Mouse (Mus musculus) lung, embryonic 16.5 days (tissue): ENCODE measurements around the gene Neil1. TPM values are rescaled to one million over a fixed set of nuclear protein-coding genes. Genes with fewer than 3 reads are reported as not detected.

ENCODE experiments used
- ATAC-seq: fragments of 200-750 bp; cut with Nextera tagmentation; 2 replicates; pipeline ENCODE4 v1.8.0; 2017; ENCODE audit warnings: low read depth, mild to moderate bottlenecking, moderate library complexity
- H3K27ac ChIP-seq: fragments of 300-500 bp; sonication (generic); 2 replicates; pipeline ENCODE4 v1.5.1; 2014; ENCODE audit warnings: mild to moderate bottlenecking, control low read depth, low read length
- H3K27me3 ChIP-seq: fragments of 300-500 bp; sonication (generic); 2 replicates; pipeline ENCODE4 v1.6.1; 2014; ENCODE audit warnings: low read depth, low read length, mixed read lengths; ENCODE audit not compliant: control insufficient read depth, insufficient read depth
- H3K36me3 ChIP-seq: fragments of 300-500 bp; sonication (generic); 2 replicates; pipeline ENCODE4 v1.6.1; 2014; ENCODE audit warnings: low read length; ENCODE audit not compliant: control insufficient read depth, insufficient read depth
- H3K4me1 ChIP-seq: fragments of 300-500 bp; sonication (generic); replicated peaks from 2 replicates; pipeline ENCODE4 v1.6.1; 2014; ENCODE audit warnings: low read length, mixed read lengths; ENCODE audit not compliant: control insufficient read depth, insufficient read depth
- H3K4me2 ChIP-seq: fragments of 300-500 bp; sonication (generic); 2 replicates; pipeline ENCODE4 v1.6.1; 2014; ENCODE audit warnings: low read depth, low read length, control low read depth
- H3K4me3 ChIP-seq: fragments of 300-500 bp; sonication (generic); 2 replicates; pipeline ENCODE4 v1.5.1; 2014; ENCODE audit warnings: mild to moderate bottlenecking, low read length, control low read depth
- H3K9ac ChIP-seq: fragments of 300-500 bp; sonication (generic); 2 replicates; pipeline ENCODE4 v1.6.1; 2014; ENCODE audit warnings: low read length, control low read depth
- H3K9me3 ChIP-seq: fragments of 300-500 bp; sonication (generic); 2 replicates; pipeline ENCODE4 v1.6.1; 2016; ENCODE audit warnings: low read length; ENCODE audit not compliant: control insufficient read depth
- WGBS: fragments of 180-500 bp; shearing (Covaris S2); extraction: QIAGEN DNeasy Blood & Tissue Kit; methylation state at CpG from one replicate; pipeline ENCODE4 v1.1.7; 2014; 5-methylcytosine and 5-hydroxymethylcytosine counted together
- polyA plus RNA-seq: library from polyadenylated mRNA; unstranded; fragments of >200 nt; fragmentation: Nextera tagmentation; extraction: Ambion mirVana; gene quantifications from 2 replicates; pipeline ENCODE4 v1.2.1, GENCODE M21; 2015

The Neil1 gene
- polyA plus RNA-seq, 1 experiment from 2014 or later, result 9.3 TPM

GRCm38 (mm10) chr9:57157499-57157898, 9.4 kb upstream of the Neil1 start:
- peak overlapping the region; percentile 80 for H3K4me3 ChIP-seq
- WGBS, result 28% methylated on average over 13 of the region's 13 CpGs
- peaks cover 4% of the 10 kb centered on the region for H3K36me3 ChIP-seq
- H3K27ac ChIP-seq, result no peak overlapping the region
- peak overlapping the region; percentile 67 for H3K4me2 ChIP-seq
- peaks cover 3% of the 10 kb centered on the region; the same call in 1 of the 2 replicates for H3K4me1 ChIP-seq
- peak overlapping the region; percentile 78 for H3K9ac ChIP-seq
- H3K9me3 ChIP-seq, result no peaks in the 10 kb centered on the region
- no peak for ATAC-seq
- no peaks in the 10 kb centered on the region for H3K27me3 ChIP-seq

- WGBS, result 82% methylated on average over 8 of the region's 8 CpGs
- H3K27ac ChIP-seq, result no peak overlapping the region
- peaks cover 4% of the 10 kb centered on the region for H3K36me3 ChIP-seq
- H3K9me3 ChIP-seq, result no peaks in the 10 kb centered on the region
- peaks cover 3% of the 10 kb centered on the region; the same call in 1 of the 2 replicates for H3K4me1 ChIP-seq
- H3K9ac ChIP-seq, result no peak overlapping the region
- H3K4me2 ChIP-seq, result no peak overlapping the region
- no peaks in the 10 kb centered on the region for H3K27me3 ChIP-seq
- no peak overlapping the region for H3K4me3 ChIP-seq
- ATAC-seq, result no peak
These were observed 8.7 kb upstream of the Neil1 start for GRCm38 (mm10) chr9:57156823-57157222.

- no peak overlapping the region for H3K4me2 ChIP-seq
- no peaks in the 10 kb centered on the region for H3K9me3 ChIP-seq
- H3K36me3 ChIP-seq, result peaks cover 4% of the 10 kb centered on the region
- H3K4me3 ChIP-seq, result no peak overlapping the region
- 91% methylated on average over 7 of the region's 7 CpGs for WGBS
- no peak overlapping the region for H3K27ac ChIP-seq
- H3K4me1 ChIP-seq, result peaks cover 3% of the 10 kb centered on the region; the same call in 1 of the 2 replicates
- ATAC-seq, result no peak
- no peaks in the 10 kb centered on the region for H3K27me3 ChIP-seq
- H3K9ac ChIP-seq, result no peak overlapping the region
These were observed 8.3 kb upstream of the Neil1 start for GRCm38 (mm10) chr9:57156383-57156782.

GRCm38 (mm10) chr9:57152331-57152730, 4.2 kb upstream of the Neil1 start:
- no peaks in the 10 kb centered on the region for H3K9me3 ChIP-seq
- H3K9ac ChIP-seq, result no peak overlapping the region
- H3K4me1 ChIP-seq, result peaks cover 1% of the 10 kb centered on the region; the same call in 1 of the 2 replicates
- H3K4me3 ChIP-seq, result no peak overlapping the region
- no peak overlapping the region for H3K4me2 ChIP-seq
- 47% methylated on average over 6 of the region's 6 CpGs for WGBS
- no peaks in the 10 kb centered on the region for H3K27me3 ChIP-seq
- H3K36me3 ChIP-seq, result peaks cover 4% of the 10 kb centered on the region
- H3K27ac ChIP-seq, result no peak overlapping the region
- no peak for ATAC-seq

DNA sequence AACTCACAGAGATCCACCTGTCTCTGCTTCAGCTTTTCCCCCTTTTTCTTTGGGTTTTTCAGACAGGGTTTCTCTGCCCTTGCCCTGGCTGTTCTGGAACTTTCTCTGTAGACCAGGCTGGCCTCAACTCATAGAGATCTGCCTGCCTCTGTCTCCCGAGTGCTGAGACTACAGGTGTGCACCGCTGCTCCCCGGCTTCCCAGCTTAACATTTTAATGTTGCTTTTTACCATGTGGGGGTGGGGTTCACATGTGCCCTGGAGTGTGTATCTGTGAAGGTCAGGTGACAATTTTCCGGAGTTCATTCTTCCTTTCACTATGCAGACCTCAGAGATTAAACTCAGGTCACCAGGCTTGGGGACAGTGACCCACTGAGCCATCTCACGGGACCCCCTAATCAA, 2.1 kb upstream of the Neil1 start:
- Histone ChIP-seq H3K27ac (no peak overlapping the region), H3K9me3 (no peaks in the 10 kb centered on the region), H3K36me3 (no peaks in the 10 kb centered on the region; the same call in 1 of the 2 replicates), H3K9ac (no peak overlapping the region), H3K4me3 (no peak overlapping the region), H3K27me3 (no peaks in the 10 kb centered on the region), H3K4me2 (no peak overlapping the region), H3K4me1 (peaks cover 6% of the 10 kb centered on the region; the same call in 1 of the 2 replicates)
- ATAC-seq, result no peak
- WGBS, result 76% methylated on average over 5 of the region's 5 CpGs

DNA sequence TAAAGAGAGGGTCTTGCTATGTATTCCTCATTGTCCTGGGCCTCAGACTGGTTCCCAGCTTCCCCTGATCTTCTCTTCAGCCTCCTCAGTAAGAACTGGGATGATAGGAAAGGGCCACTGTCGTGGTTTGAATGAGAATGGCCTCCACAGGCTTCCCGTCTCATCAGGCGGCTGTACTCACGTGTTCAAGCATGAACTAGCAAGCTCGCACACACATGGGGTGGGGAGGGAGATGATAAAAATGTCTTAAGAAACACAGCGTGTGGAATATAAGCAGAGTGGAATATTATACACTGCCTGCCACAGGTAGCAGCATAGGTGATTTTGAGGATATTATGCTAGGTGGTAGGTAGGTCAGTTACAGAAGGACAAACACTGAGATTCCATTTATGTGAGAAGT, 916 bp upstream of the Neil1 start:
- ATAC-seq, result no peak
- H3K4me3 ChIP-seq, result peak overlapping the region; percentile 59; the same call in 1 of the 2 replicates
- H3K27ac ChIP-seq, result peak overlapping the region; percentile 92; the same call in 1 of the 2 replicates
- H3K9me3 ChIP-seq, result no peaks in the 10 kb centered on the region
- WGBS, result 63% methylated on average over 6 of the region's 6 CpGs
- H3K27me3 ChIP-seq, result no peaks in the 10 kb centered on the region
- no peaks in the 10 kb centered on the region for H3K36me3 ChIP-seq
- peaks cover 6% of the 10 kb centered on the region; the same call in 1 of the 2 replicates for H3K4me1 ChIP-seq
- H3K4me2 ChIP-seq, result peak overlapping the region; percentile 86
- peak overlapping the region; percentile 84; the same call in 1 of the 2 replicates for H3K9ac ChIP-seq

GRCm38 (mm10) chr9:57147205-57148143, 631 bp downstream of the Neil1 start:
- Histone ChIP-seq H3K36me3 (peaks cover under 1% of the 10 kb centered on the region; the same call in 1 of the 2 replicates), H3K9ac (peak overlapping the region; percentile 84), H3K27me3 (no peaks in the 10 kb centered on the region), H3K27ac (peak overlapping the region; percentile 92), H3K4me2 (peak overlapping the region; percentile 86), H3K4me3 (peak overlapping the region; percentile 59), H3K9me3 (no peaks in the 10 kb centered on the region), H3K4me1 (peaks cover 6% of the 10 kb centered on the region; the same call in 1 of the 2 replicates)
- WGBS, result 6% methylated on average over 19 of the region's 19 CpGs
- ATAC-seq, result peak; percentile 52

- H3K9me3 ChIP-seq, result no peaks in the 10 kb centered on the region
- peaks cover 6% of the 10 kb centered on the region; the same call in 1 of the 2 replicates for H3K4me1 ChIP-seq
- H3K27ac ChIP-seq, result no peak overlapping the region
- H3K4me2 ChIP-seq, result no peak overlapping the region
- H3K27me3 ChIP-seq, result no peaks in the 10 kb centered on the region
- ATAC-seq, result no peak
- WGBS, result 80% methylated on average over 17 of the region's 17 CpGs
- no peak overlapping the region for H3K4me3 ChIP-seq
- H3K36me3 ChIP-seq, result peaks cover 5% of the 10 kb centered on the region; the same call in 1 of the 2 replicates
- H3K9ac ChIP-seq, result no peak overlapping the region
These were observed 1.5 kb downstream of the Neil1 start for GRCm38 (mm10) chr9:57146451-57147066.

DNA sequence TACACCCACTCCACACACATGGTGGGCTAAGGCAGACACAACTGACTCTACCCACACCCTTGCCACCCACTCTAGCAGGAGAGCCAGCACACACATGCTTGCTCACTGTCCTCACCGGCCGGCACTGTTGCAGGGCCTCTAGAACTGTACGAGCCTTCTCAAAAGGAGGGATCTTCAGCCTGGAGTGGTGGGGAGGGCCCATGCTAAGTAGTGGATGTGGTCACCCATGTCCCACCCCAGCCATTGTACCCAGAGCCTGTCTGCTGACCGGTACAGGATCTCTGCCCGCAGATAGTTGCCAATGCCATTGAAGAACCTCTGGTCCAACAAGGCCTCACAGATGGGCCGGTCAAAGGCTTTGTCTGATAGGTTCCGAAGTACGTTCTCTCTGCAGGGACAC, 3.3 kb downstream of the Neil1 start:
- Histone ChIP-seq H3K9ac (no peak overlapping the region), H3K4me1 (peaks cover 6% of the 10 kb centered on the region; the same call in 1 of the 2 replicates), H3K36me3 (peaks cover 16% of the 10 kb centered on the region; the same call in 1 of the 2 replicates), H3K27ac (no peak overlapping the region), H3K9me3 (no peaks in the 10 kb centered on the region), H3K27me3 (no peaks in the 10 kb centered on the region), H3K4me2 (no peak overlapping the region), H3K4me3 (no peak overlapping the region)
- WGBS, result 90% methylated on average over 8 of the region's 8 CpGs
- ATAC-seq, result no peak
